9 mouse cellular contexts compared by ENCODE assay signal in the genomic region with DNA sequence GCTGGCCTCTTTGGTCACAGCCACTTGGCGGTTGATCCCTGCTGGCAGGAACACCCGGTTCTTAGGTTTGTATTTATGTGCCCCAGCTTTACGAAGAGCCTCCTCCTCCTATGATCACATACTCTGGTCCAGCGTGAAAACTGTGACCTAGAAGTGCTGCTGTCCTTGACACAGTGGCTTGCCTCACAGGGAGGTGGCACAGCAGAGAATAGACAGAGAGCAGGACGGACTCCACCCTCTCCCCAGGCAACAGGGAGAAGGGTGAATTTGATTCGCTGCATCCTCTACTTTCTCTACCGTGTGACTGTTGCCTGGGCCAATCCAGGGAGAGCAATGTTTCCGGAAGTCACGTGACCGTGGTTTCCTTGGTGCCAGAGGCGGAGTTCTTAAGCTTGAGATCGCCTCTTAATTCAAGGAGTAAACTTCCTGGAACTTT. TPM values are rescaled to one million over a fixed set of nuclear protein-coding genes. Genes with fewer than 3 reads are reported as not detected.
DNase-seq lines count a peak whose midpoint lies in the region; ATAC-seq and TF ChIP-seq lines count a peak whose summit lies in the region.
"Had no signal": no experiment of that assay in that cellular context is flagged by ENCODE, and none has a peak within 500 bp of the region (broad histone marks: within the 10 kb centered on the region; RNA-seq: fewer than 3 reads in every experiment).

No protein-coding gene starts in this region.

- WGBS in hindbrain, embryonic 12.5 days, result 25% methylated on average over 12 of the region's 12 CpGs
- WGBS in midbrain, embryonic 10.5 days, result 21% methylated on average over 12 of the region's 12 CpGs
- 23% methylated on average over 12 of the region's 12 CpGs for WGBS in stomach, postnatal 0 days

- no peak overlapping the region for H3K27ac ChIP-seq in hindbrain, embryonic 12.5 days
- H3K27ac ChIP-seq in midbrain, embryonic 10.5 days (replicated peaks), result peak overlapping the region; percentile 82
- H3K27ac ChIP-seq in stomach, postnatal 0 days (replicated peaks), result peak overlapping the region; percentile 82

- peaks cover 95% of the 10 kb centered on the region for H3K4me1 ChIP-seq in erythroblast, embryonic 14.5 days (ENCODE audit: control insufficient read depth)
- H3K4me1 ChIP-seq in hindbrain, embryonic 12.5 days, result no peaks in the 10 kb centered on the region
- peaks cover 22% of the 10 kb centered on the region for H3K4me1 ChIP-seq in midbrain, embryonic 10.5 days
- H3K4me1 ChIP-seq in stomach, postnatal 0 days (replicated peaks; ENCODE audit: control insufficient read depth, insufficient read depth), result no peaks in the 10 kb centered on the region

- peak; percentile 61 for ATAC-seq in hindbrain, embryonic 12.5 days (ENCODE audit: low FRiP score)
- ATAC-seq in stomach, postnatal 0 days (ENCODE audit: low FRiP score, low TSS enrichment), result peak; percentile 91

- DNase-seq in cerebellum, adult 9-11 months, result peak; percentile 9
- no peak for DNase-seq in cerebellum, adult 11 months
- peak; percentile 99 for DNase-seq in ZHBTc4 (ENCODE audit: low read depth, low spot score)
- DNase-seq in left cerebral cortex, postnatal 4 days, result peak; percentile 32
- DNase-seq in midbrain, embryonic 10.5 days (ENCODE audit: low spot score), result peak; percentile 70
- peak; percentile 93 for DNase-seq in stomach, postnatal 0 days (ENCODE audit: low spot score)

- no peaks in the 10 kb centered on the region for H3K9me3 ChIP-seq in erythroblast, embryonic 14.5 days (ENCODE audit: control insufficient read depth, low read length)
- H3K9me3 ChIP-seq in hindbrain, embryonic 12.5 days (replicated peaks), result no peaks in the 10 kb centered on the region
- no peaks in the 10 kb centered on the region for H3K9me3 ChIP-seq in midbrain, embryonic 10.5 days (replicated peaks)
- no peaks in the 10 kb centered on the region for H3K9me3 ChIP-seq in stomach, postnatal 0 days (ENCODE audit: control insufficient read depth, low read length)

- no peak for TF ChIP-seq CTCF in stomach, postnatal 0 days (IDR thresholded peaks at IDR 0.05; ENCODE audit: low read depth)

- intact Hi-C loops in left cerebral cortex, postnatal 4 days (cut with DNase I), result no loop called here

- no peak for TF ChIP-seq EP300 in stomach, postnatal 0 days (optimal IDR thresholded peaks at IDR 0.05)

- H3K4me2 ChIP-seq in hindbrain, embryonic 12.5 days (replicated peaks), result peak overlapping the region; percentile 29
- H3K4me2 ChIP-seq in stomach, postnatal 0 days (replicated peaks; ENCODE audit: low read depth), result 0 out of 2 replicates have a peak overlapping the region, but pooled peaks have one; percentile 1

- no peaks in the 10 kb centered on the region for H3K27me3 ChIP-seq in erythroblast, embryonic 14.5 days (ENCODE audit: control insufficient read depth)
- peaks cover under 1% of the 10 kb centered on the region for H3K27me3 ChIP-seq in hindbrain, embryonic 12.5 days
- peaks cover 6% of the 10 kb centered on the region for H3K27me3 ChIP-seq in midbrain, embryonic 10.5 days (ENCODE audit: low read depth, poor library complexity, severe bottlenecking)
- no peaks in the 10 kb centered on the region for H3K27me3 ChIP-seq in stomach, postnatal 0 days (ENCODE audit: control insufficient read depth, insufficient read depth, low read length)

- peak overlapping the region; percentile 45 for H3K4me3 ChIP-seq in erythroblast, embryonic 14.5 days (replicated peaks)
- 0 out of 2 replicates have a peak overlapping the region, but pooled peaks have one; percentile 8 for H3K4me3 ChIP-seq in hindbrain, embryonic 12.5 days
- H3K4me3 ChIP-seq in midbrain, embryonic 10.5 days, result peak overlapping the region; percentile 38
- no peak overlapping the region for H3K4me3 ChIP-seq in stomach, postnatal 0 days (ENCODE audit: low read depth, low read length)

- no peak overlapping the region for H3K9ac ChIP-seq in hindbrain, embryonic 12.5 days
- H3K9ac ChIP-seq in stomach, postnatal 0 days (ENCODE audit: low read length), result no peak overlapping the region

- H3K36me3 ChIP-seq in erythroblast, embryonic 14.5 days (ENCODE audit: control insufficient read depth), result peaks cover 69% of the 10 kb centered on the region
- no peaks in the 10 kb centered on the region for H3K36me3 ChIP-seq in hindbrain, embryonic 12.5 days
- H3K36me3 ChIP-seq in midbrain, embryonic 10.5 days, result no peaks in the 10 kb centered on the region
- peaks cover 4% of the 10 kb centered on the region for H3K36me3 ChIP-seq in stomach, postnatal 0 days (ENCODE audit: control insufficient read depth, insufficient read depth, low read length)

RNA-seq across cellular contexts. Expression of gene Prr15l, which starts 7.0 kb away (rescaled TPM):
- polyA plus RNA-seq in erythroblast, embryonic 14.5 days (2012), result 0.95 and 3.0 TPM in 2 replicates
- 0.53 and 1.5 TPM in 2 replicates for polyA plus RNA-seq in hindbrain, embryonic 12.5 days (2016; fragmentation: Nextera tagmentation; extraction: Ambion mirVana)
- not detected for total RNA-seq in left cerebral cortex, postnatal 4 days (2021)
- 0.04 and 0.05 TPM in 2 replicates for polyA plus RNA-seq in midbrain, embryonic 10.5 days (2016; fragmentation: Nextera tagmentation; extraction: Ambion mirVana)
- polyA plus RNA-seq in stomach, postnatal 0 days (2015; fragmentation: Nextera tagmentation; extraction: Ambion mirVana), result 112 and 116 TPM in 2 replicates
- total RNA-seq: left cerebral cortex, postnatal 36 days had no signal

RNA-seq across cellular contexts. Expression of gene Pnpo, which starts 8.8 kb away (rescaled TPM):
- polyA plus RNA-seq in erythroblast, embryonic 14.5 days (2012), result 42.1 and 83.7 TPM in 2 replicates
- 21.5 and 22.5 TPM in 2 replicates for polyA plus RNA-seq in hindbrain, embryonic 12.5 days (2016; fragmentation: Nextera tagmentation; extraction: Ambion mirVana)
- total RNA-seq in left cerebral cortex, postnatal 4 days (2021), result 10 to 100 TPM; 11.7 to 15.1 TPM
- 28.2 and 32.1 TPM in 2 replicates for polyA plus RNA-seq in midbrain, embryonic 10.5 days (2016; fragmentation: Nextera tagmentation; extraction: Ambion mirVana)
- polyA plus RNA-seq in stomach, postnatal 0 days (2015; fragmentation: Nextera tagmentation; extraction: Ambion mirVana), result 56.7 and 57.1 TPM in 2 replicates

RNA-seq across cellular contexts. Expression of gene Cdk5rap3, which starts 18.6 kb away (rescaled TPM):
- 2.9 and 4.8 TPM in 2 replicates for polyA plus RNA-seq in erythroblast, embryonic 14.5 days (2012)
- 98.8 and 98.9 TPM in 2 replicates for polyA plus RNA-seq in hindbrain, embryonic 12.5 days (2016; fragmentation: Nextera tagmentation; extraction: Ambion mirVana)
- 10 to 100 TPM; 63.3 to 65.4 TPM for total RNA-seq in left cerebral cortex, postnatal 4 days (2021)
- polyA plus RNA-seq in midbrain, embryonic 10.5 days (2016; fragmentation: Nextera tagmentation; extraction: Ambion mirVana), result 116 and 120 TPM in 2 replicates
- 61.7 and 64.9 TPM in 2 replicates for polyA plus RNA-seq in stomach, postnatal 0 days (2015; fragmentation: Nextera tagmentation; extraction: Ambion mirVana)

RNA-seq across cellular contexts. Expression of gene Sp2, which starts 47.8 kb away (rescaled TPM):
- polyA plus RNA-seq in erythroblast, embryonic 14.5 days (2012), result 16.7 and 23.0 TPM in 2 replicates
- polyA plus RNA-seq in hindbrain, embryonic 12.5 days (2016; fragmentation: Nextera tagmentation; extraction: Ambion mirVana), result 19.0 and 20.8 TPM in 2 replicates
- total RNA-seq in left cerebral cortex, postnatal 4 days (2021), result 10 to 100 TPM in 1 of 2 experiments, 1 to 10 TPM in 1; 9.5 to 11.5 TPM
- 30.5 and 35.5 TPM in 2 replicates for polyA plus RNA-seq in midbrain, embryonic 10.5 days (2016; fragmentation: Nextera tagmentation; extraction: Ambion mirVana)
- 5.8 and 7.1 TPM in 2 replicates for polyA plus RNA-seq in stomach, postnatal 0 days (2015; fragmentation: Nextera tagmentation; extraction: Ambion mirVana)

Comparison
In these comparisons a context has a peak if more than half of its experiments do, and no peak if none do; other contexts are left out.
1. RNA of gene Prr15l, which starts 7.0 kb away (polyA plus RNA-seq): 112 to 116 TPM in stomach, postnatal 0 days; 0.95 to 3.0 TPM in erythroblast, embryonic 14.5 days, 0.53 to 1.5 TPM in hindbrain, embryonic 12.5 days and 0.04 to 0.05 TPM in midbrain, embryonic 10.5 days; every median in the first group is over 10 times any median in the second.
2. RNA of gene Cdk5rap3, which starts 18.6 kb away (polyA plus RNA-seq): 116 to 120 TPM in midbrain, embryonic 10.5 days, 98.8 to 98.9 TPM in hindbrain, embryonic 12.5 days and 61.7 to 64.9 TPM in stomach, postnatal 0 days; 2.9 to 4.8 TPM in erythroblast, embryonic 14.5 days; every median in the first group is over 10 times any median in the second.